Mouse (Mus musculus) right cerebral cortex, adult 2 months (tissue): ENCODE measurements at regions not wholly inside any gene's neighbourhood (a gene's known extent, or its start where the extent isn't known, plus 50 kb on each side); places are given as distances from the start of the nearest gene placed in this dataset.
A peak's percentile ranks its signal among the peaks of the same experiment; 100 is the strongest.

ENCODE experiments used
- DNase-seq, 2 experiments: peaks; one replicate each; pipeline ENCODE4 v3.0.0; 2021 to 2022; ENCODE audit warnings: low spot score in 2 of 2

DNA sequence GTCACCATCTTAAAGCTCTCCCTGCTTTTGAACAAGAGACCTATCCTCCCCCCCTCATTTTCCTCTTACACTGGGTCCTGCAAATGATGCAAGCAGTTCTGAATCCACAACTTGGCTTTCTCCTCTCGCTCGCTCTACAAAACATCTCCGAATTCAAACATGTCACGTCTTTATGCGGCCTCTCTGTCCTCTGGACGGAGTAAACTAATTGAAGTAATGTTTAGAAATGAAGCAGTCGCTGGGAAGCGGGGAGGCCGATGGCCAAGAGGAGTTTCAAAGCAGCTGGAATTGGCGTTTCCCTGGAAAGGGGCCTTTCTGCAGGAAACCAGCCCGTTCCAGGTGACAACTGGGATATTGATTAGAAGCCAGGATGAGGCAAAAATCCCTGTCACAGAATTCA, 446.8 kb downstream of the Ate1 start:
- DNase-seq, result peak in 1 of 2 experiments; percentile 7

DNA sequence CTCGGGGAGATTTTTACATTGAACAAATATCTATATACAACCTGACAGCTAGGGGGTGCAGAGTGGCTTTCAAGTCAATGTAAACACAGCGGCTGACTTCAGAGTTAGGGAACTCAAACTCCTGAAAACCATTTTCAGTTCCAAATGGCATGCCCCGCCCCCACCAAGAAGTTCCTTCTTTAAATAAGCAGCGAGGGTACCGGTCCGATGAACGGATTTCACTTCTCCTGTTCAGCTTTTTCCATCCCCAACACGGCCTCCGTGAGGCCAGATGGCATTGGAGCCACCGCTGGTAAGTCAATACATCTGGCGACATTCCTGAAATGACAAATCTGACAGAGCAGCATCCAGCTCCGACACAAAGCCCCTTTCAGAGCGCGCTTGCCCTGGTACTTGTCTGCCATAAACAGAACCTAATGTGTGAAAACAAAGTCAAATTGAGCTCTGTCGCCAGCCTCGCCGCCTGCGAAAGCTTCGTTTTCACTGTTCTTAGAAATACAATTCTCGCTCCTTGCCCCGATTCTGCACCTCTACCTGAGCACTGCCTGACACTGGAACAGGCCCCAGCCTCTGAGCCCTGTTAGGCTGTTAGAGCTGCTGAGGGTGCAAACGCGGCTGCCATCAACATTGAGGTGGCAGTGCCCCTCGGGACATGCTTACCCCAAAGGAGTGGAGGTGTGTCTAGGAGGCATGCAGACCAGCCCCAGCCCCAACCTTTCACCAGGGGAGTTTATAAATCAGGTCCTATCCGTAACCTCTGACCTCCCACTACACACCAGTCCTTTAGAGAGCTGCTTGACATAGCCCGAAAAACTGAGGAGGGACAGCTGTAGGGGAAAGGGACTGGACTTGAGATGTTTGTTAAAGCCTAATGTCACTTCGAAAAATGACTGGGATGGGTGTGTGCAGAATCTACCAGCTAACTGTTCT, 446.0 kb downstream of the Ate1 start:
- peak; percentile 17 to 23 for DNase-seq

DNA sequence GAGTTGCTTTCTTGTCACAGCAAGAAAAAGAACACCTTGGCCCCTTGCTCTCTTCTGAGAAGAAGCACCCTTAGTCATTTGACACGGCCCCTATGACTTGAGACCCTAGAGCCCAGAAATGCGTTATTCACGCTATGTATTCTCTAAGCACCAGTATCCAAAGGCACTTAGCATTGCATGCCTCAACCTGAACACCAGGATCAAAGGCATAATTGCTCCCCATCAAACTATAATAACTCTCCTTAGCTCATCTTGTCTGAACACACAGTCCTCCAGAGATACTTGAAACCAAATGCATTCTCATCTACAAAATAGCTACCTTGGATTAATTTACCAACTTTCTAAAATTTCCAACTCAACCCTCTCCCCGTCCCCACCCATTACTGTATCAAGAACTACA, 437.5 kb downstream of the Ate1 start:
- no peak for DNase-seq

DNA sequence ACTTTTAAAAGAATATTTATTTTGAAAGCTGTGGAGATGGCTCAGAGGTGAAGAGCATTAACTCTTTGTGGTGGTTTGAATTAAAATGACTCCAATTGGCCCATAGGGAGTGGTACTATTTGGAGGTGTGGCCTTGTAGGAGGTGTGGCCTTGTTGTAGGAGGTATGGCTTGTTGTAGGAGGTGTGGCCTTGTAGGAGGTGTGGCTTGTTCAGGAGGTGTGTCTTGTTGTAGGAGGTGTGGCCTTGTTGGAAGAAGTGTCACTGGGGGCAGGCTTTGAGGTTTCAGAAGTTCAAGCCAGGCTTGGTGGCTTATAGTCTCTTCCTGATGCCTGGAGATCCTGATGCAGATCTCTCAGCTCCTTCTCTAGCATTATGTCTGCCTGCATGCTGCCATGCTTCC, 434.5 kb downstream of the Ate1 start:
- DNase-seq, result no peak

DNA sequence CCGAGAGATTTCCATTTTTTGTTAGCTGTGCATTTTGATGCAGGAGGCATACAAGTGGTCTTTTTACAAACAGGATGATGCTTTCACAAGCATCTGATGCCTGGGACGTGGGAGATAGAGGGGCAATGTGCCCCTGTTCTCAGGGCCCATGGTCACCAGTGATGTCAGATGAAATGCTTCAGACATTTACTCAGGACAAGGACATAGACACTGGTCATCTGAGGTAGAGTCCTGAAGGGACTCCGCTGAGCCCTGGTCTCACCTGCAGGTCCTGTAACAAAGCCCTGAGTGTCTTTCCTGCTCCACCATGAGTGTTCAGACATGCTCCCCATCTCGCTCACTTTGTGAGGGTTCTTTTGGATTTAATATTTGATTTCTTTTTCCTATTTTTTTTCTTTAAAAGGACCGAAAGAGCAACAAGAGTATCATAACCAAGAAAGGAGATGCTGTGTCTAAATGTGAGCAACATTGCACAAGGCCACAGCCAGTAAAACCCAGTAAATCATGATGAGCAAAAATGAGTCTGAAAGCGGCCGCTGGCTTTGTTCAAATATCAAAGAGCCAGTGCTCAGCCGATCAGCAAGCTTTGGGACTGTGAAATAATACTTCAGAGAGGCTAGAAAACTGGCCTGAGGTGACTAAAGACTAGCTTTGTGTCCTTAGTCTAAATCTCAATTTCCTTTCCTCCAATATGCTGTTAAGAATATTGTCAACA, 430.1 kb downstream of the Ate1 start:
- no peak for DNase-seq

DNA sequence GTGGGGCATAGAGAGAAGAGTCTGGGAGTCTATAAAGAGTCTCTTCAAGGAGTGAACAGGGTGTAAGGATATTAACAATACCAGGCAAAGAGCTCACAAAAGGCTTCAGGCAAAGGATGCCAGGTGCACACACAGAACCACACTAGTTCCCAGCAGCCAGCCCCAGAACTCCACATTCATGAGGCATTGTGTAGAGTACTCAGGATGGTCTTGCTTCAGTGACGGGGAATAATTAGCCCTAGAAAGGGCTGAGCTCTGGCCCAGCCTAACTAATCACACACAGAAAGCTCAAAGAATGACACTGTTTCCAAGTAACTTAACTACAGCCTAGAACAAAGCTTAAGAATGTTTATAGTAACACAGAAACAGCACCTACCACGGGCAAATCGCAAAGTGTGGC, 428.2 kb downstream of the Ate1 start:
- DNase-seq, result no peak

DNA sequence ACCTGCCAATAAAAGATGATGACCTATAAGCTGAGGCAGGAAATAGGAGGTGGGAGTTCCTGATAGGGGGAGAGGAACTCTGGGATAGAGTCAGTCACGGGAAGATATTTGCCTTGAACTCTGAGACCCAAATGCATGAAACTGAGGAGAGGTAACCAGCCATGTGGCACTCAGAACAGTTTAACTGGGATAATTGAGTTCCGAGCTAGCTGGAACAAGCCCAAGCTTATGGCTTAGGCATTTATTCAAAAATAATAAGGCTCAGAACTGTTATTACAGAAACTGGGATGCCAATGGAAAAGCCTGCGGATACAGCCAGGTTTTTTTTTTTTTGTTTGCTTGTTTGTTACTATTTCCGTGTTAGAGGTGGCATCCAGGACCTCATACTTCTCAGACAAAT, 425.0 kb downstream of the Ate1 start:
- no peak for DNase-seq

DNA sequence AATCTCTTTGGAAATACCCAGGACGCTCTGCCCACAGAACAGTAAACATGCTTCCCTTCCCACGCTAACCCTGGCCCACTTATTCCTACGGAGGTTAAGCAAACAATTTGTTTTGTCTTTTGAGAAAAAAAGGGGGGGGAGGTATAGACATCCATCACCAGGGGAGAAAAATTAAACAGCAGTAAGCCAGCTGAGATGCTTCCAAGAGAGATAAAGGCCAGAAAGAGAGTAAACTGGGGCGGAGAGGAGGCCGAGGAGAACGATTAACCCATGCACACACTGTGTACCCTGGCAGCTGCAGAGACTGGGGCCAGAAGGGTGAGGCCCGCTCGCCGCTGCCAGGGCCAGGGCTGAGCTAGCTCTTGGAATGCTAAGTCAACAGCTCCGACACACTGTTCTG, 421.6 kb downstream of the Ate1 start:
- no peak for DNase-seq

DNA sequence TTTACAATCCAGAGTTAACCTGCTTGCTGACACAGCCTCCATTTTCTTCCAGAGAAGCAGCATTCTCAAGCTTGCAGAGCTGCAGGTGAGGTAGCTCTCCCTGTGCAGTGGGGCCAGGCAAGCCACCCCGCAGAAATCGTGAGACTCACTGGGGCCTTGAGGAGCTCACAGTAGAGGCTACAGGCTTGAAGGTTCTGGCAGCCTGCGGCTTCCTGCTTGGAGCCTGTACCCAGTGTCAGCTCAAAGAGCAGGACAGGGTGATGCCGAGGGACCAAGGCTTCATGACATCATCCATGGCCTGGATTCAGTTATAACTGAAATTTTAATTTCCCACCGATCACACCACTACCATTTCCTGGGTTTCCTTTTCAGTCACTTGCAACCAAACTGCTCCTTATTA, 417.5 kb downstream of the Ate1 start:
- DNase-seq, result no peak

DNA sequence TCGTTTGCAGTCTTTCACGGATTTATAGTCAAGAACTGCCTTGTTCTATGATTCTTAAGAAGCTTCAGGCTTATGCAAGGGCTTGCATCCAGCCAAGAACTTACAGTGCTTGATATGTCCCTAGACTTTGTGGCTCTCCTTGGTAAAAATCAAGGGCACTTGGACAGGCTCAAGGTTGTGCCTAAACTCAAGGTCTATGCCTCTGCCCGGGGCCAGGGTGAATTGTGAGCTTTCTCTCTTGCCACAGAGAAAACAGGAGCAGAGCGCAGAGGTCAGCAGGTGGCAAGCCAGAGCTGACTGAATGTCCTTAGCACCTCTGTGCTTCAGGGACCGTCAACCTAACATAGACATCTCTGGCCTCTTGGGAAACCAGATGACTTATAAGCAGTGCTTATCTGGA, 413.2 kb downstream of the Ate1 start:
- DNase-seq, result no peak

DNA sequence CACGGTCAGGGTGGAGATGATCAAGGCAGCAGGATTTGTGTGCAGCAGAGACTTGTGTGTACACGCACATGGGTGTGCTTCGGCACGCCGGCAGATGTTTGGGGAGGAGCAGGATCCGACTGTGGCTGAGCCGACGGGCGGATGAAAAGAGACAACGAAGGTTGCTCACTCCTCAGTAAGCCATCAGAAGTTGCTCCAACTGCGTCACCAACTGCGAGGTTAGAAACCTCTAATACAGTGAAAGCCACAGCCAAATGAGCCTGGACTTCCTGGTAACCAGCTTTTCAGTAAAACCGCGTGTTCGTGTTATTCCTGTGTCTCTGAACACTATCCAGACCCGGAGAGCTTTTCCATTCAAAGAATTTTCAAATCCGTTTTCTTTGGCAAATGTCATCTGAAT, 411.8 kb downstream of the Ate1 start:
- DNase-seq, result no peak
